Mouse (Mus musculus) layer of hippocampus, postnatal 36 days (tissue): ENCODE results near the gene Syp. TPM values are rescaled to one million over a fixed set of nuclear protein-coding genes. Genes with fewer than 3 reads are reported as not detected.
A peak's percentile ranks its signal among the peaks of the same experiment; 100 is the strongest.

Source experiments
- DNase-seq, 2 experiments: peaks; one replicate each; pipeline ENCODE4 v3.0.0; 2022
- total RNA-seq, 2 experiments: library from RNA; stranded (reverse); gene quantifications; 2 replicates each; pipeline ENCODE4 v1.2.3; 2021

Syp gene
- total RNA-seq: 1,000 to 10,000 TPM; 1,719 to 2,032 TPM

DNA sequence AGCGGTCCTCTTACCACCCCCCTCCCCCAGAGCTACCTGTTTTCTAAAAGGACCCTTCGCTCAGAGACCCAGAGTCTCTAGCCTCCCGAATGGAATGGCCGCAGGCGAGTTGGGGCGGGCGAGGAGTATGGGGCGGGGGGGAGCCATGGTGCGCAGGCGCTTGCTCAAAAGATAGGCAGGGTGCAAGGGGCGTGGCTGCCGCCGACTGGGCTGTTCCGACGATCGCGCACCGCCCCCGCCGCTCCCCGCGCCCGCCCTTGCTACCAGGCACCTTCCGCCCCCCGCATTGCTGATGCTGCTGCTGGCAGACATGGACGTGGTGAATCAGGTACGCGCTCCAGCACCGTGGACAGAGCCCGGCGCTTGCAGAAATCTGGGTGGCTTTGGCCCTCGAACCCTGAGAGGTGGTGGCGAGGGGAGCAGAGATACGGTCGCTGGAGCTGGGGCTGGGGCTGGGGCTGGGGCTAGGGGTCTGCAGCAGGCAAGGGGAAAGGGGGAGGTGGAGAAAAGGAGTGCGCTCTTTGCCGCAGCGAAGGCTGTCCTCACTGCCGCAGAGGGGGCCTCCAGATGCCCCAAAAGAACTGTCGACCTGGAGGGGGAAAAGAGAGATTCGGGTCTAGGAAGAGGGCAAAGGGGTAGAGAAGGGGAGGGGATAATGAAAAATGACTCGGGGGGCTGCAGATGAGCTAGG, at the start of gene Syp:
Gene Syp, plus strand, starts transcription at position 71 of the 691 bp plus-strand sequence.
- peak; percentile 82 to 84 for DNase-seq

- DNase-seq: no peak
These were observed 42.9 kb upstream of the Syp start for GRCm38 (mm10) chrX:7595371-7595770.

DNA sequence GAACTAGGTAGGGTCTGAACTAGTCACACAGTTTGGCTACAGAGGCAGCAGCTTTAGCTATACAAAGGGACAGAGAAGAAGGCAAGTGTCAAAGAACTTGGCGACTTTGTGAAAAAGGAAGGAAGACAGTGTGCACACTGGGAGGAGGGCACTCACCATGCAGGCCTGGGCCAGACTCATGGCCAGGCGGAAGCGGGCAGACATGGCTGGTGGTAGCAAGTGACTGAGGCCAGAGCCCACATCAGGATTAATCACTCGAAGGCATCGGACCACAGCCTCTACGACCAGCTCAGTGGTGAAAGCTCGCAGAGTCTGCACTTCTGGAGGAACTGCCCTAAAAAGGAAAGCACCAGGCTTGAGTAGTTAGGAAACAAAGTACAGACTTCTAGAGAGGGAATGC, 34.3 kb upstream of the Syp start:
- no peak for DNase-seq

DNA sequence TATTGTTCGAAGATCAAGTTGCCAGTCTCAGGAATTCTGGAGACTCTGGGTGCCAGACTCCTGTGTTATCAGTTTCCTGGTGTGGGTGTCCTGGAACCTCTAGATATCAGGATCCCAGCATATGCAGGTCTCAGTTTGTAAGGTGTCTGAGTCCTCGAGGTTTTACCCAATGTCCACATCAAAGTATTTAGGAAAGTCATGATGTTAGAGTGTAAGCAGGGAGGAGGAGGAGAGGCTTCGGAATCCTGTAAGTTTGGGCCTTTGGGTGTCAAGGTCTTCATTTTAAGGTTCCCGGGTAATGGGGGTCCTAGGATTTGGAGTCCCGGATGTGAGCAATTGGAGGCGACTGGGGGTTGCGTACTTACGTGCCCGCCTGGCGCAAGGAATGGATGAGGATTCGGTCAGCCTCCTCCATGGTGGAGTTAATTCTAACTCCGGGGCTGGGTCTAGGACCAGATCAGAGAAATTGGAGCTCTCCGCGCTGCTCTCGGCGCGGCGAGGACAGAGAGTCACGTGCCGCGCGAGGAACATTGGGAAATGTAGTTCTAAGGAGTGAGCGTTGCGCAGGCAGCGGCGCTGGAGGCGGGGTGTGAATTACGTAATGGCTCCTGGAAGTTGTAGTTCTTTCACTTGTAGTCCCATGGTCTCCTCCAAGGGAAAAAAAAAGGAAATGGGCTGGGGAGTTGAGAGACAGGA, 33.2 kb upstream of the Syp start, which contains the start of gene Ccdc22:
Gene Ccdc22, minus strand, starts transcription at position 639 of the 696 bp plus-strand sequence.
- DNase-seq: peak; percentile 78 to 81

DNA sequence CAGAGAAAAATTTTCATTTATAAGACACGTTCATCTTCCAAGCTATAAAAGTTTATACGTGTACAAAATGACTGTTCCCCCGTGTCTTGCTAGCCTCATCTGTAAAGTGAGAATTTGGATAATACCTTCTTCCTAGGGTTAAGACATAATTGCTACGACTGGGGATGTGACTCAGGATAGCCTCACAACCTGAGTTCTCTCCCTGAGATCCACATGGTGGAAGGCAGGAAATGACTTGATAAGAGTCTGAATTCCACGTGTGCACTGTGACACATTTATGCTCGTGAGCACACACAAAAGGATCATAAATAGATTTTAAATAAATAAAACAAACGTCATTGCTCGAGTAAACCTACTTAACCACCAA, 32.7 kb upstream of the Syp start:
- no peak for DNase-seq

- no peak for DNase-seq
These were observed 31.5 kb upstream of the Syp start, which contains the start of gene Cacna1f for GRCm38 (mm10) chrX:7606783-7607182. TSS of gene Cacna1f (plus strand) at chrX:7607083.

DNA sequence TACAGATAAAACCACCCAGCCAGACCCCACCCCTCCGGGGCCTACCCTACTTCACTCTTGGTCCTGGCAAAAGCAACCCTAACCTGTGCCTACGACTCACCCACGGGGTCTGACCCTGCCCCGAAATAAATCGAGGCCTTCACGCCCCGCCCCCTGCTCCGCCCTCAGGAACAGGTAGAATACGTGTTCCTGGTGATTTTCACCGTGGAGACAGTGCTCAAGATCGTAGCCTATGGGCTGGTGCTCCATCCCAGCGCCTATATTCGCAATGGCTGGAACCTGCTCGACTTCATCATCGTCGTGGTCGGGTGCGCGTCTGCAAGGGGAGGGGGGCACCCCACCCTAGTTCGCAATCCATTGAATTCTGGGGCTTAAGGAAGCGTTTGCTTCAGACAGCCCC, 28.2 kb upstream of the Syp start:
- DNase-seq: no peak

DNA sequence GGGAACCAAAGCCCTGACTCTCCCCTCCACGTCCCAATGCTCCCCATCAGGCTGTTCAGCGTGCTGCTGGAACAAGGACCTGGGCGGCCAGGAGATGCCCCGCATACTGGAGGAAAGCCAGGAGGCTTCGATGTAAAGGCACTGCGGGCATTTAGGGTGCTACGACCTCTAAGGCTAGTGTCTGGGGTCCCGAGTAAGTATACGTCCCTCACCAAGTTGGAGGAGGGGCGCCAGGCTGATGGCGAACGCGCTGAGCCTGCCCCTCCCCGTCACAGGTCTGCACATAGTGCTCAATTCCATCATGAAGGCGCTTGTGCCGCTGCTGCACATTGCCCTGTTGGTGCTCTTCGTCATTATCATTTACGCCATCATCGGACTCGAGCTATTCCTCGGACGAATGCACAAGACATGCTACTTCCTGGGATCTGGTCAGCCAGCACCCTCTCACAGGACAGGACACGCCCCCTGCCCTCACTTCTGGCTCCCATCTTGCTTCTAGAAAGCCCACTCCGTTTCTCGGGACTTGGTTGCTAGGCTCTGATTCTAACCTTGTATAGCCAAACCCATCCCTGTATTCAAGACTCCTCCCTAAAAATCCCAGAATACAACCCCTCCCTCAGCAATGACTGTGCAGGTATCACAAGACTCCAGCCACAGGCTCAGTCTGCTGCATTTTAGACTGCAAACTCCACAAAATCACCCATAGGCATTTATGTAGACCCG, 27.6 kb upstream of the Syp start:
- peak in 1 of 2 experiments; percentile 22 for DNase-seq

- DNase-seq: no peak
These were observed 20.3 kb upstream of the Syp start for GRCm38 (mm10) chrX:7617889-7618551.

DNA sequence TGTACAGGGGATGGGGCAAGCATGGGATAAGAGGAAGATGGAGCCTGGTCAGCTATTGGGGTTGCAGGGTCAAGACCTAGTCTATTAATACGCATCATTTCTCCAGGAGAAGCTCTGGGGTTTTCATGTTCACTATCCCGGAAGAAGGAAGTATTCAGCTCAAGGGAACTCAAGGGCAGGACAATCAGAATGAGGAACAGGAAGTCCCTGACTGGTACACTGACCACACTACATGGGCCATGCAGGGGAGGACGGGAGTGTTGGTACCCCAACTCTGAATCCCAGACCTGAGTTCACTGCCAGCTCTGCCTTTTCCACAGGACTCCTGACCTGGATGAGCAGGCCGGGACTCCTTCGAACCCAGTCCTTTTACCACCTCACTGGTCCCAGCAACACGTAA, 5.7 kb upstream of the Syp start:
- no peak for DNase-seq

DNA sequence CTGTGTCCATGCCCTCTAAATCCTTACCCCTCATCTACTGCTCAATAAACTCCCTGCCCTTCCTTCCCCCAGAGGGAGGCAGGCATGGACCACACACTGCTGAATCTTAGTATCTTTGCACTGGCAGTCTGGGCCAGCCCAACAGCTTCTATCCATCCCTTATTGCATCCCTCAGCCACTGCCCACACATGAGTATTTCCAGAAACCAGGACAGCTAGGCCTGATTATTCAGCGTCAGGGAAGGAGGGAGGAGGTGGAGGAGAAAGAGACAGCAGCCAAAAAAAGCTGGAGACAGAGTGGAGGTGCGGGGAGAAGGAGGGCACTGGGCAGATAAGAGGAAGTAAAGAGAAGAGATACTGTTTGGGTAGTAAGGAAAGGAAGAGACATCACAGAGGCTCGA, 3.2 kb upstream of the Syp start:
- DNase-seq: no peak

DNA sequence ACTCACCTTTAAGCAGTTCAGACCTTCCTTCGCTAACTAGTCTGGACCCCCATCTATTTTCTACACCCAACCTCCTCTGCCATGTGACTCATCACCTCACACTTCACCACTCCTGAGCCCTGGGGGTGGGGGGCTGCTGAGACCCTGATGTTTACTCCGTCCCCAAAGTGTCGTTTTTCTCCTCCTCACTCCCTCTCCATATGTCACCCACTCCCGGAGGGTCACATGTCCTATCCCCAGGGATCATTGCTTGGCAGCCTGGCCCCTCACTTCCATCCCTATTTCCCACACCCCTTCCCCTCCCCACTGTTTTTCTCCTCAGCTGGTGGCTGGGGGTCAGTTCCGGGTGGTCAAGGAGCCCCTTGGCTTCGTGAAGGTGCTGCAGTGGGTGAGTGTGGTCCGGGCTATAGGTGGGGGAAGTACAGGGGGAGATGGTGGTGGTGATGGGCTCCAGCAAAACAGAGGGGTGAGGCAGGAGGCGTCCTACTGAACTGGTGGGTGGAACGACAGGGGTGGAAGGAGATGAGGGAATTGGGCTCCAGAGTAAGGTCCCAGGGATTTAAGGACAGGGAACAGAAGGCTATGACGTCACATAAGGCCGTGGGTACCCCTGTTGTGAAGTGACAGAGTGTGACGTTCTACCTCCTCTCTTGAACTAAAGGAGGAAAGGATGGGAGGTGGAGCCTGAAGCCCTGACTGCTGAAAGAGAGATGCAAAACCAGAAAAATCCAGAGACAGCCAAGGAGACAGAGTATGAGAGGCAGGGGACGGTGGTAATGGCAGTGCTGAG, 1.5 kb downstream of the Syp start:
- DNase-seq: no peak

GRCm38 (mm10) chrX:7640785-7641184, 2.5 kb downstream of the Syp start:
- DNase-seq: no peak

GRCm38 (mm10) chrX:7645349-7645748, 7.1 kb downstream of the Syp start:
- peak in 1 of 2 experiments; percentile 50 for DNase-seq

- DNase-seq: peak; percentile 46 to 58
These were observed 10.5 kb downstream of the Syp start for GRCm38 (mm10) chrX:7648671-7649304.

DNA sequence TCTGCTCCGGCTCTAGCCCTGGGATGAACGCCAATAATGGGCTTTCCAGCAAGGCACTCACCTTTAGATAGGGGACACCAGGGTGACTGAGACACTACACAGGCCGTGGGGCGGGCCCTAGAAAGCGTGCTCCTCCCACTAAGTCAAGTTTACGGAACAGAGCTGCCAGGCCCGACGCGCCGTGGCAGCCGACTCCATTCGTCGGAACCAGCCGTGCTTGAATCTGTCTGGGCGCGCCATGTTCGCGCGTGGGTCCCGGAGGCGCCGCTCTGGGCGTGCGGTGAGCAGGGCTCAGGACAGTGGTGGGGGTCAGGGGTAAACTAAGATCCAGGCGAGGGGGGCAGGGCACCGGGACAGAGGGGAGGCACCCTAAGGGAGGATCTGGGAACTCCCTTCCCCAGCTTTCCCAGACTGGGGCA, 19.0 kb downstream of the Syp start, which contains the start of gene Prickle3:
Gene Prickle3, plus strand, starts transcription at position 40 of the 419 bp plus-strand sequence.
- DNase-seq: no peak

DNA sequence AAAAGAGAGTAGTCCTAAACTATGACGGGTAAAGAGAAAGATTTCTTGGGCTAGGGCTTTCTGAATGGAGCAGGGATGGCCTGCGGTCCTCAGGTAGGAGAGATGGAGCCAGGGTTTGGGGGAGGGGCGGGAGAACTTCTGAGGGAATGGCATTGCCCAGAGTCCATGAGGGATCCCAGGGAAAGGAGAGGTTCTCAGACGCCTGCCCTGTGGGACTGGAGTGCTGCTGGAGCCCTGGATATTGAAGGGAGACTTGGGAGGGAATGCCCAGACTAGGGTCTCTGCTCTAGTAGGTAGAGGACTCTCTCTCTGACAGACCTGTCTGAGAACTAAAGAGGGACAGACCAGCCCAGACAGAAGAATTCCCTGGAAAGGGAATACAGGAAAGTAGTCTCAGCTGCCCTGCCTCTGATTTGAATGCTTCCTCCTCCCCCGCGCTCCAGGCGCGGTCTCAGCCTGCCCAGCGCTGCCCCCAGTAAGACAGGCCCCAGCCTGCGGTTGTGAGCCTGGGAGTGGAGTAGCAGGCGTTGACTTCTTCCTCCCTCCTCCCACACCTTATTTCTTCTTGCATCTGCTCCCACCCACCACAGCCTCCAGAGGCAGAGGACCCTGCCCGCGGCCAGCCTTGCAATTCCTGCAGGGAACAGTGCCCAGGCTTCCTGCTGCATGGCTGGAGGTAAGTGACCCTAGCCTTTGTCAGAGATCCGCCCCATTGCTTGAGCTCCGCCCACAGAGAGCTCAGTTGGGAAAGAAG, 19.9 kb downstream of the Syp start:
- DNase-seq: no peak

GRCm38 (mm10) chrX:7658785-7659589, 20.7 kb downstream of the Syp start:
- no peak for DNase-seq

DNA sequence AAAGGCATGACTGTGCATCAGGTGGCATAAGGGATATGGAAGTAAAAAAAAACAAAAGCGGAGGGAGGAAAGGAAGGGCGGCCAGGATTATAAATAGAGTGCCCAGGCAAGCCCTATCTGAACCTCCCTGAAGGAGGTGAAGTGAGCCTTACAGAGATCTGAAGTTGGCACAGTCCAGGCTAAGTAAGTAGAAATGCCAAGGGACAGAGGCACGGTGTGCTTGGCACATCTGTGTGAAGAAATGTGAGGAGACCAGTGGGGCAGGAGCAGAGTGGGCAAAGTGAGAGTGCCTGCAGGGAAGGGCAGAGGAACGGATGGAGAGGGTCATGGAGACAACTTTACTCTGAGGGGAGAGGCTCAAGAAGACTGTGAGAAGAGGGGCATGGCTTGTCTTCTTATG, 22.8 kb downstream of the Syp start:
- no peak for DNase-seq

GRCm38 (mm10) chrX:7662936-7663335, 24.7 kb downstream of the Syp start:
- no peak for DNase-seq
